In the genomic region with DNA sequence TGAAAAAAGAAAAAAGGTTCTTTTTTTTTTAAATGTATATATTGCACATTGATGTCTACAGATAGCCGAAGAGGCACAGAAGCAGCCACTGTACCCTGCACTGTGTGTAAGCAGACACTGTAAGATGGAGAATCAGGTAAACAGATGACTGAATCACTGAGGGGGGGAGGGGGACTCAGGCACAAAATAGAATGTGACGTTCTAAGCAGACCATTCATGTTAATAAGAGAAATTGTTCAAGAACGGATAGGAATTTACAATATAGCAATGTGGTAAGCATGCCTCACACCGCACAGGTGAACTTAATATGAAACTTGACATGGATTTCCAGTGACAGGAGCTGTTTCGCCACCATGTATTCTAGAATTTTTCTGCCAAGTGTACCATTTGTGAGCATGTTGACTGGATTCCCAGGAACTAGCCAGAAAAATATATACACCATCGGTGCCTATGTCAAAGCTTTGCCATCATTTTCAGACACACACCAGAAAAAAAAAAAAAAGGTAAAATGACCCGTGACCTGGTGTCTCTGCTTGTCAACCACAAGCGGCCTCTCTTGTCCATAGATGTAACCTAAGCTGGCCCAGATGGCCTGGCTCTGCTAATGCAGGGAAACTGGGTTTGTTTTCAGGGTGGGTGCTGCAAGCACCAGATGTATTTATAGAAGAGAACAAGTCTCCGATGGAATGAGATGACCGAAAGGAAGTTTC, we compare ENCODE assay signal across 9 mouse cellular contexts. TPM values are rescaled to one million over a fixed set of nuclear protein-coding genes. Genes with fewer than 3 reads are reported as not detected.
A peak's percentile ranks its signal among the peaks of the same experiment; 100 is the strongest.
DNase-seq lines count a peak whose midpoint lies in the region; ATAC-seq and TF ChIP-seq lines count a peak whose summit lies in the region.
"Had no signal": no experiment of that assay in that cellular context is flagged by ENCODE, and none has a peak within 500 bp of the region (broad histone marks: within the 10 kb centered on the region; RNA-seq: fewer than 3 reads in every experiment).

No protein-coding gene starts in this region.

- DNase-seq in thymus, adult 2 months, result no peak
- DNase-seq in thymus, postnatal 14 days, result no peak
- peak; percentile 26 for DNase-seq in neural tube, embryonic 10.5 days (ENCODE audit: extremely low spot score, low spot score)
- DNase-seq in gastrocnemius, adult 8-10 months (ENCODE audit: low spot score in 2 of 2), result no peak
- no peak for DNase-seq in left cerebral cortex, adult 9 months (ENCODE audit: low spot score in 2 of 2)

- peak overlapping the region; percentile 13; the same call in 1 of the 2 replicates for H3K27ac ChIP-seq in thymus, adult 2 months (ENCODE audit: control insufficient read depth, insufficient read depth, low read length)
- H3K27ac ChIP-seq in embryonic facial prominence, embryonic 13.5 days, result no peak overlapping the region
- H3K27ac ChIP-seq in intestine, embryonic 16.5 days (ENCODE audit: low read length), result no peak overlapping the region

- 41% methylated on average over 10 of the region's 10 CpGs for WGBS in thymus, adult 2 months
- 45% methylated on average over 10 of the region's 10 CpGs for WGBS in embryonic facial prominence, embryonic 13.5 days
- 55% methylated on average over 10 of the region's 10 CpGs for WGBS in intestine, embryonic 16.5 days

- ATAC-seq in embryonic facial prominence, embryonic 13.5 days (ENCODE audit: insufficient number of reproducible peaks, insufficient read depth, low FRiP score, low TSS enrichment, low read depth), result no peak
- no peak for ATAC-seq in intestine, embryonic 16.5 days
- ATAC-seq in activated CD4-positive, CD25-positive, alpha-beta regulatory T cell, adult 4 months, result no peak

- no peaks in the 10 kb centered on the region for H3K27me3 ChIP-seq in thymus, adult 2 months (ENCODE audit: control insufficient read depth, insufficient read depth, low read length)
- H3K27me3 ChIP-seq in embryonic facial prominence, embryonic 13.5 days, result peaks cover 3% of the 10 kb centered on the region; the same call in 1 of the 2 replicates
- no peaks in the 10 kb centered on the region for H3K27me3 ChIP-seq in intestine, embryonic 16.5 days (replicated peaks; ENCODE audit: control insufficient read depth, insufficient read depth, low read length)

- 0 out of 2 replicates have a peak overlapping the region, but pooled peaks have one; percentile 1 for H3K4me3 ChIP-seq in thymus, adult 2 months (ENCODE audit: control insufficient read depth, insufficient read depth, low read length)
- H3K4me3 ChIP-seq in embryonic facial prominence, embryonic 13.5 days, result peak overlapping the region; percentile 69; the same call in 1 of the 2 replicates
- H3K4me3 ChIP-seq in intestine, embryonic 16.5 days (ENCODE audit: low read length), result peak overlapping the region; percentile 90

- H3K9ac ChIP-seq in embryonic facial prominence, embryonic 13.5 days, result no peak overlapping the region
- H3K9ac ChIP-seq in intestine, embryonic 16.5 days (ENCODE audit: low read depth, low read length), result peak overlapping the region; percentile 46

- no peak for TF ChIP-seq POLR2A in thymus, adult 2 months (IDR thresholded peaks at IDR 0.05; ENCODE audit: control insufficient read depth, extremely low read depth, insufficient read depth, low read length, poor library complexity)

- no peaks in the 10 kb centered on the region for H3K36me3 ChIP-seq in thymus, adult 2 months (ENCODE audit: control insufficient read depth, insufficient read depth, low read length)
- H3K36me3 ChIP-seq in embryonic facial prominence, embryonic 13.5 days, result no peaks in the 10 kb centered on the region
- H3K36me3 ChIP-seq in intestine, embryonic 16.5 days (ENCODE audit: control insufficient read depth, insufficient read depth, low read length), result no peaks in the 10 kb centered on the region

- no peaks in the 10 kb centered on the region for H3K9me3 ChIP-seq in embryonic facial prominence, embryonic 13.5 days
- no peaks in the 10 kb centered on the region for H3K9me3 ChIP-seq in intestine, embryonic 16.5 days (ENCODE audit: control insufficient read depth, low read length)

- H3K4me1 ChIP-seq in thymus, adult 2 months (replicated peaks; ENCODE audit: control insufficient read depth, insufficient read depth, low read length), result peaks cover 26% of the 10 kb centered on the region
- H3K4me1 ChIP-seq in embryonic facial prominence, embryonic 13.5 days, result peaks cover 7% of the 10 kb centered on the region; the same call in 1 of the 2 replicates
- peaks cover 4% of the 10 kb centered on the region; the same call in 1 of the 2 replicates for H3K4me1 ChIP-seq in intestine, embryonic 16.5 days (ENCODE audit: control insufficient read depth, insufficient read depth, low read length)

- TF ChIP-seq CTCF in thymus, adult 2 months (IDR thresholded peaks at IDR 0.05; ENCODE audit: borderline replicate concordance, control insufficient read depth, extremely low read depth, insufficient read depth, low read length, poor library complexity), result no peak

- H3K4me2 ChIP-seq in embryonic facial prominence, embryonic 13.5 days, result peak overlapping the region; percentile 92
- H3K4me2 ChIP-seq in intestine, embryonic 16.5 days (ENCODE audit: low read depth, low read length), result peak overlapping the region; percentile 86

RNA-seq across cellular contexts. Expression of a gene that starts 1.6 kb away (rescaled TPM):
- polyA plus RNA-seq in thymus, adult 2 months (2012; rRNA removed), result 294 and 360 TPM in 2 replicates
- polyA plus RNA-seq in embryonic facial prominence, embryonic 13.5 days (2015; fragmentation: Nextera tagmentation; extraction: Ambion mirVana), result 57.4 and 61.3 TPM in 2 replicates
- polyA plus RNA-seq in intestine, embryonic 16.5 days (2015; fragmentation: Nextera tagmentation; extraction: Ambion mirVana), result 151 and 157 TPM in 2 replicates
- 100 to 1,000 TPM; 175 to 254 TPM for polyA plus RNA-seq in activated CD4-positive, CD25-positive, alpha-beta regulatory T cell, adult 4 months (2017; shearing (Covaris generic))
- 10 to 100 TPM; 17.7 to 24.5 (median 23.9) TPM for total RNA-seq in gastrocnemius, adult 8-10 months (2022)

RNA-seq across cellular contexts. Expression of a gene that starts 48.0 kb away (rescaled TPM):
- polyA plus RNA-seq in thymus, adult 2 months (2012; rRNA removed), result 0.29 and 0.69 TPM in 2 replicates
- 0.55 and 1.7 TPM in 2 replicates for polyA plus RNA-seq in embryonic facial prominence, embryonic 13.5 days (2015; fragmentation: Nextera tagmentation; extraction: Ambion mirVana)
- polyA plus RNA-seq in intestine, embryonic 16.5 days (2015; fragmentation: Nextera tagmentation; extraction: Ambion mirVana), result 408 and 430 TPM in 2 replicates
- not detected for polyA plus RNA-seq in activated CD4-positive, CD25-positive, alpha-beta regulatory T cell, adult 4 months (2017; shearing (Covaris generic))
- total RNA-seq in gastrocnemius, adult 8-10 months (2022), result not detected
- total RNA-seq: neutrophil, adult 5-6 weeks had no signal

Comparison
In these comparisons a context has a peak if more than half of its experiments do, and no peak if none do; other contexts are left out.
1. H3K4me3 ChIP-seq: peak in every context shown above with its lines; median percentile 90 in intestine, embryonic 16.5 days; 69 in embryonic facial prominence, embryonic 13.5 days; 1 in thymus, adult 2 months.
2. RNA of a gene that starts 48.0 kb away (polyA plus RNA-seq): 408 to 430 TPM in intestine, embryonic 16.5 days; 0.29 to 0.69 TPM in thymus, adult 2 months, 0.55 to 1.7 TPM in embryonic facial prominence, embryonic 13.5 days and not detected in activated CD4-positive, CD25-positive, alpha-beta regulatory T cell, adult 4 months; every median in the first group is over 100 times any median in the second.